In genomic region chr5:140568321-140568970, GRCm38 (mm10) we compare ENCODE assay signal across 8 mouse cellular contexts. TPM values are rescaled to one million over a fixed set of nuclear protein-coding genes. Genes with fewer than 3 reads are reported as not detected.
DNase-seq lines count a peak whose midpoint lies in the region; ATAC-seq lines count a peak whose summit lies in the region.

No protein-coding gene starts in this region.

- peak; percentile 22 for ATAC-seq in intestine, embryonic 16.5 days
- no peak for ATAC-seq in limb, embryonic 15.5 days (ENCODE audit: insufficient number of reproducible peaks, low FRiP score, low TSS enrichment, low read depth)

- WGBS in intestine, embryonic 16.5 days = 24% methylated on average over 10 of the region's 10 CpGs
- WGBS in limb, embryonic 15.5 days = 14% methylated on average over 10 of the region's 10 CpGs

- no peak overlapping the region for H3K27ac ChIP-seq in intestine, embryonic 16.5 days (ENCODE audit: low read length)
- H3K27ac ChIP-seq in limb, embryonic 15.5 days = peak overlapping the region; percentile 57; the same call in 1 of the 2 replicates

- H3K9ac ChIP-seq in intestine, embryonic 16.5 days (ENCODE audit: low read depth, low read length) = no peak overlapping the region; the same call in 1 of the 2 replicates
- H3K9ac ChIP-seq in limb, embryonic 15.5 days = no peak overlapping the region

- H3K4me2 ChIP-seq in intestine, embryonic 16.5 days (ENCODE audit: low read depth, low read length) = 0 out of 2 replicates have a peak overlapping the region, but pooled peaks have one; percentile 1
- 0 out of 2 replicates have a peak overlapping the region, but pooled peaks have one; percentile 7 for H3K4me2 ChIP-seq in limb, embryonic 15.5 days

- no peaks in the 10 kb centered on the region; the same call in 1 of the 2 replicates for H3K27me3 ChIP-seq in intestine, embryonic 16.5 days (replicated peaks; ENCODE audit: control insufficient read depth, insufficient read depth, low read length)
- no peaks in the 10 kb centered on the region for H3K27me3 ChIP-seq in limb, embryonic 15.5 days
- H3K27me3 ChIP-seq in splenic B cell, adult 2 months (ENCODE audit: control insufficient read depth, insufficient read depth, low read length, poor library complexity, severe bottlenecking) = no peaks in the 10 kb centered on the region

- H3K9me3 ChIP-seq in intestine, embryonic 16.5 days (ENCODE audit: control insufficient read depth, low read length) = no peaks in the 10 kb centered on the region
- H3K9me3 ChIP-seq in limb, embryonic 15.5 days = no peaks in the 10 kb centered on the region

- H3K4me1 ChIP-seq in intestine, embryonic 16.5 days (ENCODE audit: control insufficient read depth, insufficient read depth, low read length) = peaks cover 31% of the 10 kb centered on the region
- H3K4me1 ChIP-seq in limb, embryonic 15.5 days = peaks cover 60% of the 10 kb centered on the region

- no peak overlapping the region for H3K4me3 ChIP-seq in intestine, embryonic 16.5 days (ENCODE audit: low read length)
- no peak overlapping the region for H3K4me3 ChIP-seq in limb, embryonic 15.5 days

- intact Hi-C loops in gastrocnemius, postnatal 36 days (cut with DNase I) = no loop called here

- H3K36me3 ChIP-seq in intestine, embryonic 16.5 days (ENCODE audit: control insufficient read depth, insufficient read depth, low read length) = no peaks in the 10 kb centered on the region
- H3K36me3 ChIP-seq in limb, embryonic 15.5 days = no peaks in the 10 kb centered on the region
- H3K36me3 ChIP-seq in splenic B cell, adult 2 months (ENCODE audit: control insufficient read depth, insufficient read depth, low read length, poor library complexity, severe bottlenecking) = no peaks in the 10 kb centered on the region

- peak; percentile 84 to 85 for DNase-seq in B cell, adult 2 months
- peak; percentile 49 to 88 for DNase-seq in adrenal gland, adult (ENCODE audit: inconsistent age in 2 of 2, low spot score in 1 of 2)
- peak; percentile 72 for DNase-seq in embryo, embryonic 11 days
- DNase-seq in gastrocnemius, postnatal 36 days = peak; percentile 59 to 69
- peak; percentile 88 for DNase-seq in naive thymus-derived CD4-positive, alpha-beta T cell, adult 2 months (ENCODE audit: low read depth)
- peak; percentile 80 for DNase-seq in splenic B cell, adult 2 months (ENCODE audit: low read depth, low spot score)

RNA-seq across cellular contexts. Expression of gene Grifin, which starts 3.6 kb away (rescaled TPM):
- total RNA-seq in gastrocnemius, postnatal 36 days (2021) = not detected
- 0.70 and 0.80 TPM in 2 replicates for polyA plus RNA-seq in intestine, embryonic 16.5 days (2015; fragmentation: Nextera tagmentation; extraction: Ambion mirVana)
- 0.31 TPM in 1 of 2 replicates, not detected in the other for polyA plus RNA-seq in limb, embryonic 15.5 days (2015; fragmentation: Nextera tagmentation; extraction: Ambion mirVana)

RNA-seq across cellular contexts. Expression of gene Lfng, which starts 38.7 kb away (rescaled TPM):
- total RNA-seq in gastrocnemius, postnatal 36 days (2021) = 1 to 10 TPM; 3.5 to 3.8 TPM
- polyA plus RNA-seq in intestine, embryonic 16.5 days (2015; fragmentation: Nextera tagmentation; extraction: Ambion mirVana) = 11.9 and 13.4 TPM in 2 replicates
- 16.9 and 19.7 TPM in 2 replicates for polyA plus RNA-seq in limb, embryonic 15.5 days (2015; fragmentation: Nextera tagmentation; extraction: Ambion mirVana)
